ENCODE assay signal across 15 mouse cellular contexts in genomic region chr4:88235941-88236340, GRCm38 (mm10).
A peak's percentile ranks its signal among the peaks of the same experiment; 100 is the strongest.
DNase-seq lines count a peak whose midpoint lies in the region.
"Had no signal": no experiment of that assay in that cellular context is flagged by ENCODE, and none has a peak within 500 bp of the region (broad histone marks: within the 10 kb centered on the region; RNA-seq: fewer than 3 reads in every experiment).

No protein-coding gene starts in this region.

- intact Hi-C loops in heart, postnatal 36 days (cut with DNase I): no loop called here

- DNase-seq in adrenal gland, adult 2 months: peak; percentile 30
- DNase-seq in adrenal gland, adult 18-20 months (ENCODE audit: low spot score in 2 of 2): no peak
- peak; percentile 13 for DNase-seq in embryo, embryonic 10 days (ENCODE audit: low spot score)
- no peak for DNase-seq in embryo, embryonic 9.5 days (ENCODE audit: extremely low spot score)
- DNase-seq in heart, adult 11 months: peak; percentile 56
- no peak for DNase-seq in heart, postnatal 36 days
- DNase-seq: adrenal gland, postnatal 10 days; adrenal gland, postnatal 25 days; B cell, adult 2 months; cerebellum, adult 11-12 months; cerebellum, adult 2 months; cerebellum, adult 9-10 months; cerebellum, postnatal 10 days; cerebellum, postnatal 25 days; forebrain, postnatal 0 days had no signal

Comparison
In these comparisons a context has a peak if more than half of its experiments do, and no peak if none do; other contexts are left out.
1. DNase-seq: peak in adrenal gland, adult 2 months (single experiment), embryo, embryonic 10 days (single experiment) and heart, adult 11 months (single experiment); none in adrenal gland, adult 18-20 months (0 of 2), embryo, embryonic 9.5 days (single experiment) and heart, postnatal 36 days (0 of 2).